Mouse (Mus musculus) forebrain, embryonic 14.5 days (tissue): ENCODE results near the gene Aldoc. TPM values are rescaled to one million over a fixed set of nuclear protein-coding genes. Genes with fewer than 3 reads are reported as not detected.

Experiments used
- ATAC-seq: fragments of 200-750 bp; cut with Nextera tagmentation; 2 replicates; pipeline ENCODE4 v1.8.0; 2017; ENCODE audit warnings: mild to moderate bottlenecking, moderate library complexity
- DNase-seq: peaks from one replicate; pipeline ENCODE4 v3.0.0-alpha.2; 2015; ENCODE audit warnings: low spot score
- H3K27ac ChIP-seq: fragments of 300-500 bp; sonication (generic); 2 replicates; pipeline ENCODE4 v1.5.1; 2014; ENCODE audit warnings: low read depth, mild to moderate bottlenecking, control low read depth, low read length, moderate library complexity
- H3K27me3 ChIP-seq: fragments of 300-500 bp; sonication (generic); replicated peaks from 2 replicates; pipeline ENCODE4 v1.6.1; 2014; ENCODE audit warnings: low read length, control low read depth, mixed read lengths; ENCODE audit not compliant: control insufficient read depth, insufficient read depth
- H3K36me3 ChIP-seq: fragments of 300-500 bp; sonication (generic); 2 replicates; pipeline ENCODE4 v1.6.1; 2014; ENCODE audit warnings: low read length, control low read depth; ENCODE audit not compliant: control insufficient read depth, insufficient read depth
- H3K4me1 ChIP-seq: fragments of 300-500 bp; sonication (generic); 2 replicates; pipeline ENCODE4 v1.6.1; 2014; ENCODE audit warnings: antibody characterized with exemption, low read length, control low read depth; ENCODE audit not compliant: control insufficient read depth, insufficient read depth
- H3K4me2 ChIP-seq: fragments of 300-500 bp; sonication (generic); 2 replicates; pipeline ENCODE4 v1.6.1; 2014; ENCODE audit warnings: mild to moderate bottlenecking, control low read depth, low read length
- H3K4me3 ChIP-seq: fragments of 300-500 bp; sonication (generic); 2 replicates; pipeline ENCODE4 v1.5.1; 2014; ENCODE audit warnings: low read depth, low read length, control low read depth
- H3K9ac ChIP-seq: fragments of 300-500 bp; sonication (generic); 2 replicates; pipeline ENCODE4 v1.6.1; 2014; ENCODE audit warnings: mild to moderate bottlenecking, low read length, control low read depth, moderate library complexity
- H3K9me3 ChIP-seq: fragments of 300-500 bp; sonication (generic); replicated peaks from 2 replicates; pipeline ENCODE4 v1.6.1; 2016; ENCODE audit warnings: low read length, control low read depth, mixed read lengths; ENCODE audit not compliant: control insufficient read depth
- WGBS: fragments of 180-500 bp; shearing (Covaris S2); extraction: QIAGEN DNeasy Blood & Tissue Kit; methylation state at CpG from one replicate; pipeline ENCODE4 v1.1.7; 2014; 5-methylcytosine and 5-hydroxymethylcytosine counted together
- polyA plus RNA-seq: library from polyadenylated mRNA; unstranded; fragments of >200 nt; fragmentation: Nextera tagmentation; extraction: Ambion mirVana; gene quantifications from 2 replicates; pipeline ENCODE4 v1.2.1, GENCODE M21; 2014

Gene Aldoc
- polyA plus RNA-seq, 1 experiment from 2014 or later = 167 TPM

DNA sequence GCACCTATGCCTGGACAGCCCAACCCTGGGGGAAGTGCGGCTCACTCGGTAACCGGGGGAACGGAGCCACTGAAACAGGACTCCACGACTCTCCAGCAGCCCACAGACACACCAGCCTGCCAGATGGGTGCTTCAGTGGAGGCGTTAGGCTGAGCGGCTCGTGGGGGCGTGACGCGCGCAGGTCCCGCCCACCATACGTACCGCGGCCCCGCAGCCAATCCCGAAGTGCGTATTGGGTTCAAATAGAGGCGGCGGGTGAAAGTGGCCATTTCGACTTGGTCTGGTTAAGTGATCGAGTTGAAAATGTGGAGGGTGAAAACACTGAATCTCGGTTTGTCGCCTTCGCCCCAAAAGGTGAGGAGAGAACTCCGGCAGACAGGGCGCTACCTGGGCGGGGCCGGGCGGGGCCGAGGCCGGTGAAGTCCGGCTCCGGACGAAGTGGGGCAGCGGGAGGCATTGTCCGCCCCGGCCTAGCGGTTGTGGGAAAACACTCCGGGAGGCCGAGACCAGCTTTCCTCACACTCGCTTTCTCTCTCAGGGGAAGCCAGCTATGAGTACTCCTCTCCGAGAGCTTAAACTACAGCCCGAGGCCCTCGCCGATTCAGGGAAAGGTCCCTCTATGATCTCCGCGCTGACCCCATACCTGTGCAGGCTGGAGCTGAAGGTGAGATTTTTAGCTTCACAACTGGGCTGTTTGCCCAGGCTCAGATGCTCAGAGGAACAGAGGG, 21.2 kb upstream of the Aldoc start, which contains the start of gene Spag5:
Gene Spag5 (plus strand): TSS at position 173 of the 728 bp plus-strand sequence.
- Histone ChIP-seq H3K9me3 (no peaks in the 10 kb centered on the region), H3K36me3 (peaks cover 23% of the 10 kb centered on the region), H3K4me2 (peak within 1 kb of the TSS; percentile 92), H3K4me3 (peak within 1 kb of the TSS; percentile 66), H3K4me1 (peaks cover 2% of the 10 kb centered on the region; the same call in 1 of the 2 replicates), H3K9ac (peak within 1 kb of the TSS; percentile 71), H3K27ac (peak within 1 kb of the TSS; percentile 60), H3K27me3 (no peaks in the 10 kb centered on the region)
- DNase-seq = peak; percentile 95
- peak; percentile 100 for ATAC-seq
- WGBS = under 1% methylated on average over 49 of the region's 49 CpGs

DNA sequence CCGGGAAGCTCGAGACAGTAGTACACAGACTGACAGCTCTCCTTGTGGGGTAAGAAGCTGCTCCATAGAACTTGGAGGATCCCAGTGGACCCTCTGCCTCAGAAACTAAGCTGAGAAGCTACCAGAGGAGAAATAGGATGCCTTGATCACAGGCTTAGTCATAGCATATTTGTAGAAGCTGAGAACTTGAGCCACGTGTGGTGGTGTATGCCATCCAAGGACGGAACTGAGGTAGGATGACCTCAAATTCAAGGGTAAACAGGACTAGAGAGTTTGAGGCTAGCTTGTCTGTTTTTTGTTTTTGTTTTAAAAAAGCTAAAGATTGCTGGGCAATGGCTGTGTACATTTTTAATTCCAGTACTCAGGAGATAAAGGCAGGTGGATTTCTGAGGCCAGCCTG, 17.5 kb upstream of the Aldoc start:
- no peak for DNase-seq
- Histone ChIP-seq H3K4me3 (no peak overlapping the region), H3K27me3 (no peaks in the 10 kb centered on the region), H3K36me3 (peaks cover 45% of the 10 kb centered on the region), H3K9ac (no peak overlapping the region), H3K4me2 (no peak overlapping the region), H3K27ac (no peak overlapping the region), H3K4me1 (peaks cover 2% of the 10 kb centered on the region; the same call in 1 of the 2 replicates), H3K9me3 (no peaks in the 10 kb centered on the region)
- 94% methylated on average over 4 of the region's 4 CpGs for WGBS
- ATAC-seq = no peak

DNA sequence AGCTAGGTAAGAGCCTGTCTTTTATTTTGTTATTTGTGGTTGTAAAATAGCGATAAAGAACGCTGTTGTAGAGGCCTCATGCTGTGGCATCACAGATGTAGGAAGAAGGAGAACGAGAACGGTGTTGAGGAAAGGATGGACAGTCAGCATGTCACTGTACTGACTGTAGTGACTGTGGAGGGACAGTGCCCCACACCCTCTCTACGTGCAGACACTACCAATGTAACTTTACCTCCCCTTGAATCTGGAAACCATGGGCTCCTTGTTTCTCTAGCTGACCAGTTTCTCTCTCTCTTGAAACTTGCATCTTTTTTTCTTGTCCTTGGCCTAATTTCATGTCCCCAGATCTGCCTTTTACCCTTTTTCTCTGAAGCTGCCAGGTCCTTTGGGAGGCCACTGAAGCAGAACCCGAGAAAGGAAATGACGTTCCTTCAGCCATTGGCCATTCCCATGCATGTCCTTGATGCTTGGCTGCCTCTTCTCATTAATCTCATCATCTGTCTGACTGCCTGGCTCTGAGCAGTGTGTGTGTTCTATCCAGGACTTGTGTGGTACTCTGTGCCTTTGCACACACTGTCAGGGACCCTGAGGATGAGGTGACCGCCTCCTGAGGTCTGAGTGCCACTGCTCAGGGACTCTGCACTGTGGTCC, 11.8 kb upstream of the Aldoc start:
- Histone ChIP-seq H3K27ac (no peak overlapping the region), H3K9ac (no peak overlapping the region), H3K4me3 (no peak overlapping the region), H3K9me3 (no peaks in the 10 kb centered on the region), H3K4me2 (no peak overlapping the region), H3K36me3 (peaks cover 71% of the 10 kb centered on the region), H3K4me1 (no peaks in the 10 kb centered on the region), H3K27me3 (no peaks in the 10 kb centered on the region)
- ATAC-seq (no peak), DNase-seq (no peak)
- WGBS = 92% methylated on average over 8 of the region's 8 CpGs

DNA sequence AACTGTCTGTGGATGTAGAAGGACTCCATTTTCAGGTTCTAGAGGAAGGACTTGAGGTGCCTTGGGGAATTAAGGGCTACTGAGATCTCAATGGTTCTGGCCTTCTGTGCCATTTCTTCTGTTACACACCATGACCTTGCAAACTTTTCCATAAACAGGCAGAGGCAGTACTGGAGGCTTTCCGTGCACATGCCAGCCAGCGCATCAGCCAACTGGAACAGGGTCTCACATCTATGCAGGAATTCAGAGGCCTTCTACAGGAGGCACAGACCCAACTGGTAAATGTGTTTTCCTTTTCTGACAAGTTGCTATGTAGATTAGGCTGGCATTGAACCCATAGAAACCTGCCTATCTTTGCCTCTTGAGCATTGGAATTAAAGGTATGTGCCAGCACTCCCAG, 9.1 kb upstream of the Aldoc start:
- Histone ChIP-seq H3K36me3 (peaks cover 82% of the 10 kb centered on the region), H3K4me1 (no peaks in the 10 kb centered on the region)

DNA sequence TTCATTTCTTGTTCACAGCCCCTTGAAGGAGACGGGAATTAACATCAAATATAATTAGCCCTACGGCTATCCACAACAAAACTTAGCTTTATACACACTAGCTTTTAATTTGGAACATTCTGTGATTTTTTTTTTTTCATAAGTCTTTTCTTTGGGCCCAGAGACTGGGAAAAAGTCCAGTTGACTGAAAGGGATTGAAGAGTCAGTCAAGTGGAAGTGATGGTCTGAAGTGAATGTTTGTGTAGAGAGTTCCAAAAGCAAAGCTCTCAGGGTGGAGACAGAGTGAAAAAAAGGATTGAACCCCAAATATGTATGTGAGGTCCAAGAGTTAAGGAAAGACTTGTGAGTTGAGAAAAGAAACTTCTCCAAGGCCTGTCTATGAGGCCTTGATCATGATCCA, 4.4 kb upstream of the Aldoc start:
- 27% methylated on average over 2 of the region's 2 CpGs for WGBS
- H3K36me3 ChIP-seq = peaks cover 79% of the 10 kb centered on the region
- H3K4me1 ChIP-seq = peaks cover 10% of the 10 kb centered on the region
- DNase-seq (peak; percentile 62), ATAC-seq (no peak)
- peak overlapping the region; percentile 39; the same call in 1 of the 2 replicates for H3K27ac ChIP-seq
- H3K4me3 ChIP-seq = no peak overlapping the region
- H3K27me3 ChIP-seq = no peaks in the 10 kb centered on the region
- no peak overlapping the region for H3K4me2 ChIP-seq
- H3K9ac ChIP-seq = no peak overlapping the region
- no peaks in the 10 kb centered on the region for H3K9me3 ChIP-seq

More for the DNA sequence above, 9.1 kb upstream of the Aldoc start:
- H3K27me3 ChIP-seq = no peaks in the 10 kb centered on the region
- no peak overlapping the region for H3K9ac ChIP-seq
- no peak overlapping the region for H3K4me3 ChIP-seq
- ATAC-seq (no peak), DNase-seq (no peak)
- 100% methylated on average over 2 of the region's 2 CpGs for WGBS
- H3K4me2 ChIP-seq = no peak overlapping the region
- no peak overlapping the region for H3K27ac ChIP-seq
- H3K9me3 ChIP-seq = no peaks in the 10 kb centered on the region

DNA sequence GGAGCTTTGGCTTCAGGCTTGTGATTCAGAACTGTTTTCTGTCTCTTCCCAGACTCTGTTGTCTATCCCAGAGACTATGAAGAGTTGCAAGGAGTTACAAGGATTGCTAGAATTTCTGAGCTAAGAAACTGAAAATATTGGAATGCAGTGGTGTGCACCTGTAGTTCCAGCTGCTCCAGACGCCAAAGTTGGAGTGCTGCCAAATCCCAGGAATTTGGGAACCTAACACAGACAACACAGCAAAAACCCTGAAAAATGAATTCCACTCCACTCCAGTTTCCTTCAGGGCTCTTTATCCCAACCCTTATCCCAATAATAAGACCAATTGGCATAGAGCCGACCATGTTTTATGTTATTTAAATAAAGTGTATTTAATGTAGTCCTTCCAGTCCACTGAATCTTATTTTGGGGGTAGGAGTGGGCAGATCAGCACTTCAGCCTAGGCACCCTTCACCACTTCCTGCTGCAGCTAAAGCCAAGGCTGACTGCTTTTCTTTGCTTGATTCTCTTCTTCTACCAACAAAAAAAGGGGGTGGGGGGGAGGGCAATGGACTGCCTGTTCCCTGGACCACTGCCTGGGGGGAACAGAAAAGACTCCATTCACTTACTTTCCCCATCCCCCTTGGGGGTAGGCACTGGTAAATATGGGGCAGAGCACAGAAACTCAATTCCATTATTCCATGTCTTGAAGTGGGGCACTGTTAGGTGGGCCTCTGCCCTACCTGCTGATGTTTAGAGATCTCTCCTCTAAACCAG, 514 bp upstream of the Aldoc start:
- 10% methylated on average over 2 of the region's 2 CpGs for WGBS
- H3K27ac ChIP-seq = peak overlapping the region; percentile 81
- H3K4me1 ChIP-seq = peaks cover 10% of the 10 kb centered on the region
- ATAC-seq = peak; percentile 78
- H3K27me3 ChIP-seq = no peaks in the 10 kb centered on the region
- no peaks in the 10 kb centered on the region for H3K9me3 ChIP-seq
- peak; percentile 80 for DNase-seq
- H3K36me3 ChIP-seq = peaks cover 52% of the 10 kb centered on the region
- peak overlapping the region; percentile 46 for H3K4me2 ChIP-seq
- H3K9ac ChIP-seq = no peak overlapping the region
- H3K4me3 ChIP-seq = no peak overlapping the region

DNA sequence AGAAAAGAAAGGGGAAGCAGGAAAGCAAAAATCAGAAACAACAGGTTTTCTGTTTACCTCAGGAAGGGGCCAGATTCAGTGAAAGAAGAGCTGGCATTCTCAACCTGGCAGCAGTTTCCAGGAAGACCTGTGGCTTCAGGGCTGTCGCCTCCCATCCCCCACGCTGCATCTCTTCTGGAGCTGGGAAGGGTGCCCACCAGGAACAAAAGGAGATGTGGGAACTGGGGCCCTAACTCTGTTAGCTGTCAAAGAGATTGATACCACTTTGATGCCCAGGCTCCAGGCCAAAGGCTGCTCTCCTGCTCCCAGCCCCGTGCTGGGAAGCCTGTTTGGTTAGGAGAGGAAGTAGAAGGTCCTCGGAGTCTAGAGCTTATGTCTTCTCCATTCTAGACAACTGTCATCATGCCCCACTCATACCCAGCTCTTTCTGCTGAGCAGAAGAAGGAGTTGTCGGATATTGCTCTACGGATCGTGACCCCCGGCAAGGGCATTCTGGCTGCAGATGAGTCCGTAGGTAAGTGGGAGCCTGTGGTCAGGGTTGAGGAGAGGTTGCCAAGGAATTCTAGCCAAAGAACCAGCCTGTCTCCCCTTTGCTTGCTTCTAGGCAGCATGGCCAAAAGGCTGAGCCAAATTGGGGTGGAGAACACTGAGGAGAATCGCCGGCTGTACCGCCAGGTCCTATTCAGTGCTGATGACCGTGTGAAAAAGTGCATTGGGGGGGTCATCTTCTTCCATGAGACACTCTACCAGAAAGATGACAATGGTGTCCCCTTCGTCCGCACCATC, 1.4 kb downstream of the Aldoc start:
- DNase-seq (peak; percentile 82), ATAC-seq (no peak)
- Histone ChIP-seq H3K9me3 (no peaks in the 10 kb centered on the region), H3K4me3 (peak overlapping the region; percentile 21), H3K36me3 (peaks cover 32% of the 10 kb centered on the region), H3K27me3 (no peaks in the 10 kb centered on the region), H3K4me2 (peak overlapping the region; percentile 46), H3K9ac (no peak overlapping the region), H3K27ac (peak overlapping the region; percentile 81; the same call in 1 of the 2 replicates), H3K4me1 (peaks cover 13% of the 10 kb centered on the region)
- 60% methylated on average over 15 of the region's 15 CpGs for WGBS

DNA sequence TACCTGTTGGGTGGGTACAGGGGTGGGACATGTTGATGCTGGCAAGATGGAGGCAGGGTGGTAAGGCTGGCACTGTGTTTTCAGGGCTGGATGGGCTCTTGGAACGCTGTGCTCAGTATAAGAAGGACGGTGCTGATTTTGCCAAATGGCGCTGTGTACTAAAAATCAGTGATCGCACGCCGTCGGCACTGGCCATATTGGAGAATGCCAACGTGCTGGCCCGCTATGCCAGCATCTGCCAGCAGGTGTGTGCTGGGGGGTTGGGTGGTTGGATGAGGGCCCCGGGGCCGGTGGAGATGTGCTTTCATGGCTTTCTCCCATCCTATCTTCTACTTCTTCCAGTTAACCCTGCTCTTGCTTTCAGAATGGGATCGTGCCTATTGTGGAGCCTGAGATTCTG, 2.2 kb downstream of the Aldoc start:
- Histone ChIP-seq H3K27ac (no peak overlapping the region; the same call in 1 of the 2 replicates), H3K4me3 (peak overlapping the region; percentile 21; the same call in 1 of the 2 replicates), H3K9me3 (no peaks in the 10 kb centered on the region), H3K4me1 (peaks cover 15% of the 10 kb centered on the region), H3K4me2 (peak overlapping the region; percentile 46), H3K27me3 (no peaks in the 10 kb centered on the region), H3K9ac (no peak overlapping the region), H3K36me3 (peaks cover 25% of the 10 kb centered on the region)
- 87% methylated on average over 12 of the region's 12 CpGs for WGBS
- no peak for ATAC-seq
- DNase-seq = no peak
